Mouse (Mus musculus) lung, adult 2 months (tissue): Measurements from ENCODE around the gene Kif19a. TPM values are rescaled to one million over a fixed set of nuclear protein-coding genes. Genes with fewer than 3 reads are reported as not detected.

Source experiments
- DNase-seq: peaks from one replicate; pipeline ENCODE4 v3.0.0; 2022
- H3K4me1 ChIP-seq: fragments of 200-500 bp; 2 replicates; pipeline ENCODE4 v1.6.1; 2011; ENCODE audit warnings: low read length; ENCODE audit not compliant: control insufficient read depth, insufficient read depth
- H3K4me3 ChIP-seq: fragments of 200-500 bp; replicated peaks from 2 replicates; pipeline ENCODE3; 2011; ENCODE audit warnings: low read depth, mild to moderate bottlenecking, control low read depth, low read length; ENCODE audit errors: extremely low read depth
- CTCF ChIP-seq: fragments of 200-500 bp; IDR thresholded peaks from 2 replicates; pipeline ENCODE4 v1.5.1; 2011; ENCODE audit warnings: mild to moderate bottlenecking, low read length, control low read depth; ENCODE audit not compliant: insufficient read depth
- POLR2A ChIP-seq: fragments of 200-500 bp; IDR thresholded peaks from 2 replicates; pipeline ENCODE4 v1.6.1; 2011; ENCODE audit warnings: low read depth, mild to moderate bottlenecking, control low read depth, low read length, borderline replicate concordance; ENCODE audit errors: extremely low read depth
- WGBS: fragments of 180-500 bp; shearing (Covaris S2); methylation state at CpG from one replicate; pipeline ENCODE4 v1.1.7; 2018; 5-methylcytosine and 5-hydroxymethylcytosine counted together
- polyA plus RNA-seq: library from polyadenylated mRNA; depleted of rRNA; stranded (reverse); fragments of >200 nt; gene quantifications from 2 replicates; pipeline ENCODE4 v1.2.3, GENCODE M21; 2012; rRNA removed

Kif19a gene
- 8.9 and 9.2 TPM in 2 replicates for polyA plus RNA-seq

DNA sequence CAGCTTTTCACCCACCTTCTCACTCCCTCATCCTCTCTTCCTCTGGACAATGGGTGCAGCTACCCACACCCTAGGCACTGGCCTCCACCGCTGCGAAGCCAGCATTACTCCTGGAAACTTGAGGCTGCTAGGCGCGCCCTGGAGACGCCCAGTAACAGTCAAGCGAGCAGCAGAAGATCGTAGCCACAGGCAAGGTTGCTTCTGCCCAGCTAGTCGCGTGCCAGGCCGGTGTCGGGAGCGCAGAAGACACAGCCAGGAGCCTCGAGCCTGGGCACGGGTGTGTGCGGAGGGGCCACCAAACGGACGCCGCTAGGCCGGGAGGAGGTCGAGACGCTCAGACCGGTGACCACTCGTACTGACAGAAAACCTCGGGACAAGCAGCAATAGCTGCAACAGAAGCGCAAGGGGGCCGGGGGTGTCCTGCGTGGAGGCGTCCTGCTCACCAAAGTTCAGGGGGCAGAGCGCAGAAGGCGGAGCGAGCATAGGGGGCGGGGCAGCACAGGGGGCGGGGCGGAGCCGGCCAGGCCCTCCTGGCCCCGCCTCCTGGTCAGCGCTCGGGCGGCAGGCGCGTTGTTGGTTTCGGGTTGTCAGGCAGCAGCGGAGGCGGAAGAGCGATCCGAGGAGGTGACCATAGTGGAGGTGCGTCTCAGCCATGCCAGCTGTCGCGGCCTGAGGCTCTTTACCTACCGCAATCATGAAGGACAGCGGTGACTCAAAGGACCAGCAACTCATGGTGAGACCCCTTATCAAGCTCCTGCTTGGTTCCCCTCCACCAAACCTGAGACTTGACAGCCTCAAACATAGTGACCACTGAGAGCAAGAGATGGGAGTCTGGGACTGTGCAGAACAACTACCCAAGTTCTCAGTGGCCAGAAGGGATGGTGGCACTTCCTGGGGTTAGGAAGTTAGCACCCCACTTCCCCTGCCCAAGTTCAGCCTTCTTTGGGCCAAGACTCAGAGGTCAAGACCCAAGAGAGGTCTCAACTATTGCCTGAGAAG is at the start of gene Kif19a:
Gene Kif19a, plus strand, starts transcription at position 569 of the 999 bp plus-strand sequence.
- 4% methylated on average over 51 of the region's 51 CpGs for WGBS
- Histone ChIP-seq H3K4me3 (peak within 1 kb of the TSS; percentile 62), H3K4me1 (peaks cover 6% of the 10 kb centered on the region; the same call in 1 of the 2 replicates)
- DNase-seq: peak; percentile 46
- peak; percentile 39; the same call in 1 of the 2 replicates for TF ChIP-seq POLR2A
- TF ChIP-seq CTCF: no peak

DNA sequence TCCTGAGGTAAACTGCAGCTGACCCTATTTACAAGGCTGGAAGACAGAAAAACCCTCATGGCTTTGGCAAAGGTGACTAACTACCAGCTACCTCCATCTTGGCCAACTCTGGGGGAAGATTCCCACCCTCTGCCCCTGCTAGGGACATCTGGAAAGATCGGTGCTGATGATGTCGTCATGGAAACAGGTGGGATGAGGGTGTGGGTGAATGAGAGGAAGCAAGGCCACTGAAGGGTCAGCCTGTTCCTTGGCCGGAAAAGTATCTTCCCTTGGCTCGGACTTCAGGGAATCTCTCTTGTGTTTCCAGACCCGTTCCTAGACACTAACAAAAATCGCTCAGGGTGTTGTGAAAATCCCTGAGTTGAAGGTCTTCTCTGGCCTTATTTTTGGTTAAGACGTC is 49.7 kb upstream of the Kif19a start:
- 52% methylated on average over 7 of the region's 7 CpGs for WGBS
- TF ChIP-seq POLR2A (no peak), CTCF (no peak)
- Histone ChIP-seq H3K4me1 (no peaks in the 10 kb centered on the region), H3K4me3 (no peak overlapping the region)
- no peak for DNase-seq

GRCm38 (mm10) chr11:114720535-114720934 is 44.7 kb upstream of the Kif19a start:
- WGBS: 92% methylated on average over 10 of the region's 10 CpGs
- H3K4me3 ChIP-seq: no peak overlapping the region
- no peaks in the 10 kb centered on the region for H3K4me1 ChIP-seq
- TF ChIP-seq CTCF (no peak), POLR2A (no peak)
- no peak for DNase-seq

GRCm38 (mm10) chr11:114722438-114722837 is 42.8 kb upstream of the Kif19a start:
- H3K4me3 ChIP-seq: no peak overlapping the region
- TF ChIP-seq POLR2A (no peak), CTCF (no peak)

GRCm38 (mm10) chr11:114723030-114723429 is 42.2 kb upstream of the Kif19a start:
- TF ChIP-seq POLR2A: no peak
- no peak for TF ChIP-seq CTCF
- DNase-seq: no peak
- WGBS: 62% methylated on average over 13 of the region's 13 CpGs
- Histone ChIP-seq H3K4me1 (no peaks in the 10 kb centered on the region), H3K4me3 (no peak overlapping the region)

More at GRCm38 (mm10) chr11:114722438-114722837, 42.8 kb upstream of the Kif19a start:
- DNase-seq: no peak
- no peaks in the 10 kb centered on the region for H3K4me1 ChIP-seq
- 76% methylated on average over 8 of the region's 8 CpGs for WGBS

GRCm38 (mm10) chr11:114724787-114725590 is 40.2 kb upstream of the Kif19a start:
- Histone ChIP-seq H3K4me3 (no peak overlapping the region), H3K4me1 (no peaks in the 10 kb centered on the region)
- DNase-seq: no peak
- TF ChIP-seq POLR2A: no peak
- 38% methylated on average over 11 of the region's 11 CpGs for WGBS

- 10% methylated on average over 34 of the region's 34 CpGs for WGBS
- TF ChIP-seq CTCF: no peak
- TF ChIP-seq POLR2A: no peak
- no peaks in the 10 kb centered on the region for H3K4me1 ChIP-seq
- DNase-seq: peak; percentile 26
- peak within 1 kb of the TSS; percentile 0 for H3K4me3 ChIP-seq
These were observed 38.0 kb upstream of the Kif19a start, which contains the start of gene Dnaic2 for GRCm38 (mm10) chr11:114726965-114727825. TSS of gene Dnaic2 (plus strand) at chr11:114727408.

- Histone ChIP-seq H3K4me3 (no peak overlapping the region), H3K4me1 (no peaks in the 10 kb centered on the region)
- no peak for DNase-seq
- WGBS: 40% methylated on average over 5 of the region's 5 CpGs
- no peak for TF ChIP-seq POLR2A
- no peak for TF ChIP-seq CTCF
These were observed 37.4 kb upstream of the Kif19a start for GRCm38 (mm10) chr11:114727826-114728186.

DNA sequence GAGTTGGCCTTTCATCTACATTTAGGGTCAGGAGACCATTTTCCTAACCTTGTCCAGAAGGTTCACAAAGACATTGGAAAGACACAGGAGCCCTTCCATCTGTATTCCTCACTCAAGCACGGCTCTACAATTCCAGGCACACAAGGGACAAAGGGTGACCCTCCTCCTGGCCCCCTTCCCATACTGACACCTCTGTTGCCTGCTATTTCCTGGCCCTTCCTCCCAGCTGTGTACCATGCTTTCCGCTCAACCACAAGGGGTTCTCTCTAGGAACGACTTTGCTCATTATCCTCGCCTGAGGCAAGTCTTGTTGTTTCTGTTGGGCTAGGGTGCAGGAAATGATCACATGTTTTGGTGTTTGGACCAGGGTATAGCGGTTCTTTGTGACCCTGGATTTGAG is 36.9 kb upstream of the Kif19a start:
- 25% methylated on average over 5 of the region's 5 CpGs for WGBS
- TF ChIP-seq POLR2A (no peak), CTCF (no peak)
- no peaks in the 10 kb centered on the region for H3K4me1 ChIP-seq
- DNase-seq: no peak
- H3K4me3 ChIP-seq: no peak overlapping the region
